Mouse (Mus musculus) gastrocnemius, adult 2 months (tissue): ENCODE measurements at regions not wholly inside any gene's neighbourhood (a gene's known extent, or its start where the extent isn't known, plus 50 kb on each side); places are given as distances from the start of the nearest gene placed in this dataset.

Experiments
- DNase-seq: peaks from one replicate; pipeline ENCODE4 v3.0.0; 2022
- H3K27ac ChIP-seq: fragments of 200-600 bp; 2 replicates; pipeline ENCODE4 v1.8.1; 2022; ENCODE audit warnings: mild to moderate bottlenecking
- H3K4me3 ChIP-seq: fragments of 200-600 bp; 2 replicates; pipeline ENCODE4 v1.8.1; 2022; ENCODE audit warnings: mild to moderate bottlenecking, moderate library complexity
- CTCF ChIP-seq: fragments of 200-600 bp; IDR thresholded peaks from 2 replicates; pipeline ENCODE4 v1.8.1; 2022; ENCODE audit warnings: antibody characterized with exemption, mild to moderate bottlenecking, moderate library complexity
- intact Hi-C: fragments of 180-260 bp; cut with DNase I; formaldehyde crosslinking; loops from one replicate; pipeline ENCODE4 v1.15.1; 2025

DNA sequence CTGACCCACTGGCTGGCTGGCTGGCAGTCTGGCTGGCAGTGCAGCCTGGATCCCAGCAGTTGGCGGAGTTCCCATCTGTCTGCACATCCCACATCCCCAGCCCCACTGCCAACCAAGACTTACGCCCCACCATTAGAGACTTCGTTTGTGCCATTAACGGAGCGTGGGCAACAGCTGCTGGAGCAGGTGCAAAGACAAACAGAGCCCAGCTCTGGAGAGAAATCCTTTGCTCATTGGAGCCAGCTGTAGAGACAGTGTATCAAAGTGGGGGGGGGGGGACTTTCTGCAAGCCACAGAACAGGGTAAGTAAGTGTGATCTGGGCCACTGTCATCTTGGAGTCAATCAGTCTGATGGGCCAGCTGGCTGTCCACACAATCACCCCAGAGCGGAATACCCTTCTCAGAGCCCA, 52.3 kb downstream of the Rplp1 start:
- no peak for TF ChIP-seq CTCF
- peak; percentile 24 for DNase-seq
- Histone ChIP-seq H3K27ac (no peak overlapping the region), H3K4me3 (no peak overlapping the region)
- intact Hi-C loops: loop anchor here (10.0 kb wide), 1 partner anchor 137 kb away; no protein-coding TSS in a partner anchor

DNA sequence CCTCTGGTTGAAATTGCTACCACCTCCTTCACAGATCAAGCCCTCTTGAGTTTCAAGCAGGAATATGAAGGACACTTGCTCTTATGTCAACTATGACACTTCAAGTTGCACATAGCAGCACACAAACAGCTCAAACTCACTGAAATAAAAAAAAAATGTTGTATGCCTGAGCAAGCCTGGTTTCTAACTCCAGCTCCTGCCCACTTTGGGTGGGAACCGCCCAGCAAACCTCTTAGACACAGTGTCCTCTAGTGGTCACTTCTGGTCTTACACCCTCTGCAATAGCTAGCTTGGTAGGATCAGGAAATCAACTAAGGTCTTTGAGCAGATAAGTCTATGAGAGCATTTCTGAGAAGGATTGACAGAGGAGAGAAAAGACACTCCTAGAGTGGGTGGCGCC, 54.2 kb downstream of the Rplp1 start:
- Histone ChIP-seq H3K27ac (no peak overlapping the region), H3K4me3 (no peak overlapping the region)
- DNase-seq: peak; percentile 53
- intact Hi-C loops: loop anchor here (10.0 kb wide), 1 partner anchor 135 kb away; no protein-coding TSS in a partner anchor
- peak; percentile 98 for TF ChIP-seq CTCF

DNA sequence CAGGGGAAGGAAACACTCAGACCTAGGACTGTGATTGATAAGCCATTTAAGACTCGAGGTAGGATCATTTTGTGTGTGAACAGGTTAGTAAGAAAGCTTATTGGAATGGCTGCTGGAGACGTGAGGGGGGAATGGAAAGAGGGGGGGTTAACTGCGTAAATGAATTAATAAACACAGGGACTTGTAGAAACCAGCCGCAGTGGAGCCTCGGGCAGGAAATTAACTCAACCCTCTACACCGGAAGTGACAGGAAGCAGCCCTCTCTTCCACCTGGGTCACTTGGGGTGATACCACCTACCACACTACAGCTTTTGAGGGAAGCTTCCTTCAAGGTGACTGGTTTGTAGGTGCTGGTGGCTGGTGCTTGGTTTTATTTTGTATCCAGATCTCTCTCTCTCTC, 54.9 kb downstream of the Rplp1 start:
- no peak overlapping the region for H3K4me3 ChIP-seq
- no peak for DNase-seq
- no peak overlapping the region for H3K27ac ChIP-seq
- no peak for TF ChIP-seq CTCF
- intact Hi-C loops: no loop called here

DNA sequence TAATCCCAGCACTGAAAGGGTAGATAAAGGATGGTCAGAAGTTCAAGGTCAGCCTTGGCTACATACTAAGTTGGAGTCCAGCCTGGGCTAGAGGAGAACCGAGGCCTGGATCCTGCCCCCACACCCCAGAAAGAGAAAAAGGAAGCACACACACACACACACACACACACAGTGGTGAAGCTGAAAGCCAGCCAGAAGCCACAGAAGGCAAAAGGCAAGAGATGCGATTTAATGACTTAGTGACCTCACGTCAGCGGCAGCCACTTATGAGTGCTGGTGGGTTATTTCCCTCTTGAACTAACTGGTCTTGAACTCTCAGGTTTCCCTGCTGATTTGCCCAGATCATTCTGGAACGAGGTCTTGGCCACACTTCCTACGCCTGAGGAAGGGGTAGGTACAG, 56.5 kb downstream of the Rplp1 start:
- intact Hi-C loops: no loop called here
- no peak for TF ChIP-seq CTCF
- no peak for DNase-seq
- no peak overlapping the region for H3K27ac ChIP-seq
- H3K4me3 ChIP-seq: no peak overlapping the region

DNA sequence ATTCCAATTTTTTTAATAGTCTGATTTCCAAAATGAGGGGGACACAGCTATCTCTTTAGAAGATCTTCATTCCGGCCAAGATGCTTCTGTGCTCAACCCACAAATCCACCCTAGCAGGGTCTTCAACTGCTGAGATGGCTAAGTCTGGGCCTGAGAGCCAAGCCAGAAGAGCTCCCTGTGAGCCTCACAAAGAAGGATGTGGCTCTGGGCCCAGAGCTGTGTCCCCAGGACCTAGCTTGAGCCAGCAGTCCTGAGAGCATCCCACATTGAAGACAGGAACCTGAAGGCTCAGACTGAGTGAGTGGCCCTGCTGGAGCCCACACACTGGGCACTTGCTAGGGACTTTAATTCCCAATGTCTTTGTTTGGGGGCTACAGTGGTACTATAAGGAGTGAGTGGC, 57.7 kb downstream of the Rplp1 start:
- DNase-seq: no peak
- no peak overlapping the region for H3K27ac ChIP-seq
- no peak overlapping the region for H3K4me3 ChIP-seq
- no peak for TF ChIP-seq CTCF
- intact Hi-C loops: no loop called here

DNA sequence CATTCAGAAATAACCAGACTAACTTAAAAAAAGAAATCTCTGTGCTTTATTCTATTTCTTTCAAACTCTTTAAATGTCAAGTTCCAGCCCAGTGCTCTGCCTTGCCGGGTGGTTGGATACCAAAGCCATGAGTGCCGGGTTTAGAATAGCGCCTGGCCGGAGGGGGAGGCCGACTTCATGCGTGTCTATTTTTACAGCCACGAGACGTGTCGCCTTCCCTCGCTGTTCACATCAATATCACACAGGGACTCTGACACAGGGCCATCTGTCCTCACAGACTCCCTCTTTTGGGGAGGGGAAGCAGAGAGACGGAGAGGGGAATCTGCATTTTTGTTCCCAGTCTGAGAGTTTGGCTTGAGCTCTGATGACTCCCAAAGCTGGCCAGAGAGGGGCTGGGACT, 58.7 kb downstream of the Rplp1 start:
- TF ChIP-seq CTCF: no peak
- Histone ChIP-seq H3K27ac (no peak overlapping the region), H3K4me3 (no peak overlapping the region)
- DNase-seq: peak; percentile 48
- intact Hi-C loops: no loop called here

DNA sequence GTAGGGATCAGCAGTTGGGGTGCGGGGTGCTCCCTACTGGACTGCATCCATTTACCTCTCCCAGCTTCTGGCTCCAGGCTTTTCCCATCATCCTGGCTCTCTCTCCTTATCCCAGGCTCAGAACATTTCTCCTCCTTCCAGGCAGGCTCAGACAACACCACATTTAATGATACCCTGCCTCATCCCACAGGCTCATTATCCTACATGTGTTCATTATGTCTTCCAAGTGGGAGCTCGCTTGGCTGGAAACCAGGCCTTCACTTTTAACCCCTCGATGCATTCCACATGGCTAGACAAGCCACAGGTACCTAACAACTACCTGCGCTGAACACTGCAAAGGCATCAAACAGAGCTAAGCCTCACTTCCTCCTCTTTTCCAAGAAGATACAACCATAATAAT, 60.5 kb downstream of the Rplp1 start:
- intact Hi-C loops: no loop called here
- H3K4me3 ChIP-seq: no peak overlapping the region
- H3K27ac ChIP-seq: no peak overlapping the region
- no peak for DNase-seq
- no peak for TF ChIP-seq CTCF

DNA sequence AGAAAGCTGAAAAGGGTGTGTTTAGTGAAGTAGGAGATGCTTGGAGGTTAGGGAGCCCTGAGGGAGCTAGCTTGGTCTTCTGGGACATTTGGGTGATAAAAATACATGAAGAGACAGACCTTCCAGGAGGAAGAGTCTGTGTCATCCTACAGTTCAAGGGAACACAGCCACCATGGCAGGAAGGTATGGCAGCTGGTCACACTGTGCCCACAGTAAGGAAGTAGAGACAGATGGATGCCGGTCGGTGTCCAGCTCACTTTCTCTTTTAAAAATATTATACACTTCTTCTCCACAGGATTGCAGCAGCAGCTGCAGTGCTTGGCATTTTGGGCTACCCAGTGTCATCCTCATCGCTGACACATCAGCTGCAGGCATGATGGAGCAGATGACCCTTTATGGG, 63.0 kb downstream of the Rplp1 start:
- intact Hi-C loops: no loop called here
- H3K4me3 ChIP-seq: no peak overlapping the region
- DNase-seq: no peak
- no peak for TF ChIP-seq CTCF
- no peak overlapping the region for H3K27ac ChIP-seq

DNA sequence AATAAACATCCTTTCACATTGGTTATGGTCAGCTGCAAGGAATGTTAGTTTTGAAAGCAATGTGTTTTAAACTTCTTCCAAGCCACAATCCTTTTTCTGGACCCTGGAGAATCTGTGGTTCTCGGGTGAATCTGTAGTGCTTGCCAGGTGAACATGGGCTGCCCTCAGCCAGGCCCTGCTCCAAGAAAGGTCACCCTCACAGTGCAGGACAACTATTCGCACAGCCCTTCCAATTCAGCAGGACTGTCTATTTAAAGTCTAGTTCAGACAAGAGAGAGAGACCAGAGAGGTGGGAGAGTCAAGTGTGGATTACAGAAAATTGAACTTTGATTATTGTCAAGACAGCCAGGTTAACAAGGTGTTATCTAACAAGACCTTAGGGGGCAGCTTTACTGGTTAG, 65.9 kb downstream of the Rplp1 start:
- H3K4me3 ChIP-seq: no peak overlapping the region
- intact Hi-C loops: no loop called here
- no peak for TF ChIP-seq CTCF
- no peak for DNase-seq
- H3K27ac ChIP-seq: no peak overlapping the region

DNA sequence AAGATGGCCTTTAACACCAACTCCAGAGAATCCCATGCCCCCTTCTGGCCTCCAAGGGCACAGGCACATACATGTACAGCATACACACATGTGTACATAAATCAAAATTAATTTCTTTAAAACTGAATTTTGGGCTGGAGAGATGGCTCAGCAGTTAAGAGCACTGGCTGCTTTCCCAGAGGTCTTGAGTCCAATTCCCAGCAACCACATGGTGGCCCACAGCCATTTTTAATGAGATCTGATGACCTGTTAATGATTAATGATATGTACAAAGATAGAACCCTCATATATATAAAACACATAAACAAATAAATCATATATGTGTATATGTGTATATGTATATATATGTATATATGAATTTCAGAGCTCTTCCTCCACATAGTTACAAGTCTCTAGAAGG, 66.8 kb downstream of the Rplp1 start:
- no peak overlapping the region for H3K27ac ChIP-seq
- TF ChIP-seq CTCF: no peak
- intact Hi-C loops: no loop called here
- H3K4me3 ChIP-seq: no peak overlapping the region
- DNase-seq: no peak

DNA sequence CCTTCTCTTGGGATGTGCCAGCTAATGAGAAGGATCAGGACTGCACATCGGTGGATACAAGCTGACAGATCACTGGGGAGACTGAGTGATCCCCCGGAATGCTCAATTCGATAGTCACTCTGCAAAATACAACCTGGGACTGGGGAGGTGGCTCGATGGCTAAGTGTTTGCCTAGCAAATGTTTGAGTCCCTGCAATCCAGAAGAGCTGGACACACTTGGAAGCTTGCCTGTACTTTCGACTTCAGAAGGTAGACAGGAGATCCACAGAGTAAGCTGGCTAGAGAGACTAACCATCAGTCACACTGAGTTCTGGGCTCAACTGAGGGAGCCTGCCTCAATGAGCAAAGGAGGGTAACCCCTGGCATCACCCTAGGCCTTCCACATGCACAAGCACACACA, 69.7 kb downstream of the Rplp1 start:
- DNase-seq: no peak
- TF ChIP-seq CTCF: no peak
- Histone ChIP-seq H3K4me3 (no peak overlapping the region), H3K27ac (no peak overlapping the region)
- intact Hi-C loops: no loop called here

DNA sequence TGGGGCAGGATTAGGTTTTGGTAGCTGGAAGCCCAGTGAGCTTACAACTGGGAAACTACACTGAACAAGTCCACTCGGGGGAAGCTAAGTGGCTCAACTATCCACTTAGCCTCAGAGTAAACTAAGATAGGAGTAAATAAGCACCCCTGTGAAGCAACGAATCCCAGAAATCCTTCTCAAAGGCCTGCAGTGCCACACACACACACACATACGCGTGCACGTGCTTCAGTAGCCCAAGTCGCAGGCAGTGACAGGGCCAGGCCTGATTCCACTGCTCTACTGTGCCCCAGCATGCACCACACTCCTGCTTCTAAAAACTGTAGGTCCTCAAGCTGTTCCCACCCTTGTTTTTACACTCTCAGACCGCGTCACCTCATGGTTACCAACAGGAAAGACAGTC, 70.2 kb downstream of the Rplp1 start:
- intact Hi-C loops: no loop called here
- DNase-seq: no peak
- no peak for TF ChIP-seq CTCF
- H3K4me3 ChIP-seq: no peak overlapping the region
- H3K27ac ChIP-seq: no peak overlapping the region

DNA sequence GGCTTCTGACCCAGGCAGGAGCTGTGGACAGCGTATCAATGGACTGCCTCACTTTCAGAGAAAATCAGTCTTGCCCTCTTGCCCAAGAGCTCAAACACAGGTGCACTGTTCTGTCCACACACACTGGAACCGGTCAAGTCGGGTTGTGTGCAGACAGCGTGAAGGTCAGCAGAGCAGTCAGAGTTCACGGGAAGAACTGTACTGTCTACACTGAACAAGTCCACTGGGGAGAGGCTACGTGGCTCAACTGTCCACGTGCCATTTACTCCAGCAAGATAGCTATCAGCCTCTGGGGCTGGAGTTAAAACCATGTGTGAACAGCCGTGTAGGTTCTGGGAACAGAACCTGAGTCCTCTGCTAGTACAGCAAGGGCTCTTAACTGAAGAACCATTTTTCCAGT, 70.8 kb downstream of the Rplp1 start:
- intact Hi-C loops: no loop called here
- Histone ChIP-seq H3K27ac (no peak overlapping the region), H3K4me3 (no peak overlapping the region)
- DNase-seq: no peak
- no peak for TF ChIP-seq CTCF

DNA sequence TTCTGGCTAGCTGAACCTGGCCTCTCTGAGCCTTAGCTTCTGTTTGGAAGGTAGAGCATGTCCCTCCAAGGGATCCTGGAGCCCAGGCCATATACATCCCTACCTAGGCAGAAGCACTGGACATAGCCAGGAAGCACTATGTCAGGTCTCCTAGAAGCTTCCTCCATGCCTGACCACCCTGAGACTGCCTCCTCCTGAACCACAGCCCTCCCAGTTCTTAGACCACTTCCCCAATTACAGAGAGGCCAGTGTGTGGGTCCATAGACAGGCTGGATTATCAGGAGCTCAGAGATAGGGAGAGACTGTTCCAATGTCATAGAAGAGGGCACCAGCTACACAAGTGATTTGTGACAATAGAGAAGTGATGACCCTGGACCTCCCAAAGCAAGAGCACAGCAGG, 72.0 kb downstream of the Rplp1 start:
- no peak for DNase-seq
- intact Hi-C loops: no loop called here
- H3K27ac ChIP-seq: no peak overlapping the region
- no peak for TF ChIP-seq CTCF
- no peak overlapping the region for H3K4me3 ChIP-seq

DNA sequence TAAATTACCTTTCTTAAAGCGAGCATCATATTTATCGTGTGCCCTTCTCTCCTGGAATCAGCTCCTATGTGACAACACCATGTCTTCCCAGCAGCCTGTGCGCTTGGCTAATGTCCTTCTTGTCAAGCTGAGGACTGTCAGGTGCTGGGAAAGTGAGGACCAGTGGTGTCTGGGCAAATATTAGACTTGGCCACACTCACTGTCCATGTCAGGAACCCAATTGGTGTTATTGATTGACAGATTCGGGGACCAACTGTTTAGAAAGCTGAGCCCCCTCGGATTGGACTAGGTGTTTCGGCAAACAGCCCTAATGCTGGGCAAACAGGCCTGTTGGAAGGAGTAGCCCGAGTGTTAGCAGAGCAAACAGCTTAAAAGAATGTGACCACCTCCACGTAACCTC, 73.1 kb downstream of the Rplp1 start:
- no peak overlapping the region for H3K4me3 ChIP-seq
- no peak overlapping the region for H3K27ac ChIP-seq
- no peak for DNase-seq
- TF ChIP-seq CTCF: no peak
- intact Hi-C loops: no loop called here
